Mouse (Mus musculus) midbrain, embryonic 12.5 days (tissue): ENCODE measurements around the gene Fsd1. TPM values are rescaled to one million over a fixed set of nuclear protein-coding genes. Genes with fewer than 3 reads are reported as not detected.

Source experiments
- ATAC-seq: fragments of 200-750 bp; cut with Nextera tagmentation; 2 replicates; pipeline ENCODE4 v1.8.0; 2017; ENCODE audit warnings: low read depth, moderate TSS enrichment, moderate library complexity; ENCODE audit not compliant: low FRiP score
- H3K27ac ChIP-seq: fragments of 300-500 bp; sonication (generic); replicated peaks from 2 replicates; pipeline ENCODE4 v1.5.1; 2016; ENCODE audit warnings: mild to moderate bottlenecking
- H3K27me3 ChIP-seq: fragments of 300-500 bp; sonication (generic); 2 replicates; pipeline ENCODE4 v1.6.1; 2016; ENCODE audit warnings: mild to moderate bottlenecking
- H3K36me3 ChIP-seq: fragments of 300-500 bp; sonication (generic); 2 replicates; pipeline ENCODE4 v1.6.1; 2016
- H3K4me1 ChIP-seq: fragments of 300-500 bp; sonication (generic); 2 replicates; pipeline ENCODE4 v1.6.1; 2016
- H3K4me2 ChIP-seq: fragments of 300-500 bp; sonication (generic); replicated peaks from 2 replicates; pipeline ENCODE4 v1.6.1; 2016; ENCODE audit warnings: mild to moderate bottlenecking, moderate library complexity
- H3K4me3 ChIP-seq: fragments of 300-500 bp; sonication (generic); 2 replicates; pipeline ENCODE4 v1.5.1; 2016; ENCODE audit warnings: mild to moderate bottlenecking
- H3K9ac ChIP-seq: fragments of 300-500 bp; sonication (generic); replicated peaks from 2 replicates; pipeline ENCODE4 v1.6.1; 2016; ENCODE audit warnings: mild to moderate bottlenecking, moderate library complexity
- H3K9me3 ChIP-seq: fragments of 300-500 bp; sonication (generic); 2 replicates; pipeline ENCODE4 v1.6.1; 2016; ENCODE audit warnings: mild to moderate bottlenecking
- WGBS: fragments of 180-500 bp; shearing (Covaris S2); methylation state at CpG from one replicate; pipeline ENCODE4 v1.1.7; 2016; 5-methylcytosine and 5-hydroxymethylcytosine counted together
- polyA plus RNA-seq: library from polyadenylated mRNA; unstranded; fragments of >200 nt; fragmentation: Nextera tagmentation; extraction: Ambion mirVana; gene quantifications from 2 replicates; pipeline ENCODE4 v1.2.1, GENCODE M21; 2016

Fsd1 gene
- polyA plus RNA-seq, 1 experiment from 2014 or later: 89.8 TPM

DNA sequence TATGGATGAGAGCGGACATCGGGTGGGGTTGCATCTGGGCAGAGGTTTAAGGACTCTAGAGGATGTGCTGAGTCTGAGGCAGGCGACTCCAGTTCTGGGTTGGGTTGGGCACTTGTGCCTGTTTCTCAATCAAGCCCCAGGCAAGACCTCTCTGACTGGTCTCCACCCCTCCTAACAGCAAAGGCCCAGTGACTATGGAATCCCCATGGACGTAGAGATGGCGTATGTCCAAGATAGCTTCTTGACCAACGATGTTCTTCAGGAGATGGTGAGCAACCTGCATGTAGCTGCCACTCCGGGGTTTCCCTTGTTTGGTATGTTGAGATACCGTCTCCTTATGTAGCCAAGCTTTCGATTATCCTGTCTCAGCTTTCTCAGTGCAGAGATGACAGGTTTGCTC is 29.0 kb downstream of the Fsd1 start:
- Histone ChIP-seq H3K27ac (no peak overlapping the region), H3K4me2 (no peak overlapping the region), H3K4me3 (no peak overlapping the region), H3K27me3 (no peaks in the 10 kb centered on the region), H3K4me1 (peaks cover 19% of the 10 kb centered on the region), H3K9me3 (no peaks in the 10 kb centered on the region), H3K9ac (no peak overlapping the region), H3K36me3 (peaks cover 93% of the 10 kb centered on the region)
- ATAC-seq: no peak
- WGBS: 98% methylated on average over 9 of the region's 9 CpGs

DNA sequence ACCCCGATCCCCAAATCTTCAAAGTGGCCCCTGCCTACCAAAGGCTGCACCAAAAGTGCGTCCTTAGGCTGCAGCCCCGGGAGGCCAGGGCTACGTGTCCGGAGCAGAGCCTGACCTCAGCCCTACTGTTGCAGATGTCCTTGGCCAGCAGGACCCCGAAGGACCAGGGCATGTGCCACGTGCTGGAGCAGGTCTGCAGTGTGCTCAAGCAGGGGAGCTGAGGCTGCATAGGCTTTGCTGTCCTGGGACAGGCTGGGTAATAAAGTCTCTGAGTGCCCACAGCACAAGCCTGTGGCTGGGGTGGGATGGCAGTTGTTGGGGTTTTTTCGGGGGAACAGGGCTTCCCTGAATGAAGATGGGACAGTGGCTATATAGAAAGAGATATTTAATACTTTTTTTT is 30.1 kb downstream of the Fsd1 start:
- WGBS: 87% methylated on average over 8 of the region's 8 CpGs
- no peak for ATAC-seq
- H3K36me3 ChIP-seq: peaks cover 83% of the 10 kb centered on the region

DNA sequence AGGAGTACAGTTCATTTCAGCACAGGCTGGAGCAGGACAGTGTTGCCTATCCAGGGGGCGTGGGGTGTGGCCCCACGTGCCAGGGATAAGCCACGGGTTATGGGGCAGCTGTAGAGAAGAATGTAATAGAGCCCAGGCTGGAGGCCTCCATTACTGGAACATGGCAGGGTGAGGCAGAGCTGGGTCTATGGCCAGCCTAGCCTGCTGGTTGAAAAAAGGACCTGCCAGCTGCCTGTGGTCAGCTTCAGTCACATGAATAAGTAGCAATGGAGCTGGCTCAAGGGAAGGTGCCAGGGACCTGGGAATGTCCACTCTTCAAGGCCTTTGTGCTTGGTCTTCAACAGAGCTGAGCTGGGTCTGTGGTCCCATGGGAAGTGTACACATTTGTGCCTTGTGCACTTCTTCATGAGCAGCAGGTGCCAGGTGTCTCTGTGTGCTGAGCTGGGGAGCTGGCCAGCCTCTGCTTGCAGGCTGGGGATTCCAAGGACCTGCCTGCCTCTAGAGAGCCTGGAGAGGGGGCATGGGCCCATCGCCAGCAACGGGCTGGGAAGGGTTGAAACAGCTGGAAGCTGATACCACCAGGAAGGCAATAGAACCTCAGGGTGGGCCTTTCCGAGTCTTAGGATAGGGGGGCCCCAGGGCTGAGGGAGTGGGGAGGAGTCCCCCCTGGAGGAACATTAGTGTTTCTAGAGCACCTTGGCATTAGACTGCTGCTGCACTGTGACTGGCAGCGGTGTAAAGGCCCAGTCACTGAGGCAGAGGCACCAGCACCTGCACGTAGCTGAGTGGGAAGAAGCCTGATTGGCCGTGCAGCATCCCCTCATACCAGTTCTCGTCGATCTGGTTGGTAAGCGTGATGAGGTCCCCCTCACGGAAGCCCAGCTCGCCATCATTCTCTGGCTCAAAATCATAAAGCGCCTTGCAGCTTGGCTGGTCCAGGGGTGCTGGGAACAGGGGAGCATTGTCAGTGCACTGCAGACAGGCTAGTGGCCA is 30.8 kb downstream of the Fsd1 start:
- H3K36me3 ChIP-seq: peaks cover 76% of the 10 kb centered on the region
- peaks cover 1% of the 10 kb centered on the region for H3K4me1 ChIP-seq
- WGBS: 88% methylated on average over 15 of the region's 15 CpGs
- no peak for ATAC-seq
- H3K4me3 ChIP-seq: no peak overlapping the region
- no peak overlapping the region for H3K9ac ChIP-seq
- 0 out of 2 replicates have a peak overlapping the region, but pooled peaks have one; percentile 46 for H3K27ac ChIP-seq
- H3K27me3 ChIP-seq: no peaks in the 10 kb centered on the region
- H3K9me3 ChIP-seq: no peaks in the 10 kb centered on the region
- H3K4me2 ChIP-seq: no peak overlapping the region

More for the DNA sequence above, 30.1 kb downstream of the Fsd1 start:
- Histone ChIP-seq H3K4me1 (peaks cover 8% of the 10 kb centered on the region), H3K27me3 (no peaks in the 10 kb centered on the region), H3K4me3 (no peak overlapping the region), H3K4me2 (no peak overlapping the region), H3K9me3 (no peaks in the 10 kb centered on the region), H3K9ac (no peak overlapping the region), H3K27ac (no peak overlapping the region)

DNA sequence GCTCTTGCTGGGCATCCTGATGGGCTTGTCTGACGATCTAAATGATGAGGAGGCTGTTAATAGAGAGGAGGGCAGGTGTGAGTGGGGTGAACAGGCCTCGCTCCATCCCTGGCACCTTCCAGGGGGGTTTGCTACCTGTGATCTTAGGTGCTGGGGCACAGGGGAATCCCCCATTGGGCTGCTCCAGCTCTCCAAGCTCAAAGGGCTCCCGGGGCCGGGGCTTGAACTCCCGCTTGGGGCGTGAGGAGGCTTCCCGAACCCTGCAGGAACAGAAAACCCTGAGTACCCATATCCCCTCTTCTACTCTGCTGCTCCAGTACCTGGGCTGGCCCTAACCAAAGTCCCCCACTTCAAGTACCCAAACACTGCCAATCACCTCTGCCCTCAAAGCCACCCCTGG is 31.5 kb downstream of the Fsd1 start:
- 87% methylated on average over 7 of the region's 7 CpGs for WGBS
- peaks cover 72% of the 10 kb centered on the region for H3K36me3 ChIP-seq
- no peaks in the 10 kb centered on the region for H3K27me3 ChIP-seq
- H3K9ac ChIP-seq: no peak overlapping the region
- H3K4me3 ChIP-seq: no peak overlapping the region
- H3K27ac ChIP-seq: 0 out of 2 replicates have a peak overlapping the region, but pooled peaks have one; percentile 10
- no peak overlapping the region for H3K4me2 ChIP-seq
- H3K9me3 ChIP-seq: no peaks in the 10 kb centered on the region
- ATAC-seq: no peak
- peaks cover 7% of the 10 kb centered on the region; the same call in 1 of the 2 replicates for H3K4me1 ChIP-seq

DNA sequence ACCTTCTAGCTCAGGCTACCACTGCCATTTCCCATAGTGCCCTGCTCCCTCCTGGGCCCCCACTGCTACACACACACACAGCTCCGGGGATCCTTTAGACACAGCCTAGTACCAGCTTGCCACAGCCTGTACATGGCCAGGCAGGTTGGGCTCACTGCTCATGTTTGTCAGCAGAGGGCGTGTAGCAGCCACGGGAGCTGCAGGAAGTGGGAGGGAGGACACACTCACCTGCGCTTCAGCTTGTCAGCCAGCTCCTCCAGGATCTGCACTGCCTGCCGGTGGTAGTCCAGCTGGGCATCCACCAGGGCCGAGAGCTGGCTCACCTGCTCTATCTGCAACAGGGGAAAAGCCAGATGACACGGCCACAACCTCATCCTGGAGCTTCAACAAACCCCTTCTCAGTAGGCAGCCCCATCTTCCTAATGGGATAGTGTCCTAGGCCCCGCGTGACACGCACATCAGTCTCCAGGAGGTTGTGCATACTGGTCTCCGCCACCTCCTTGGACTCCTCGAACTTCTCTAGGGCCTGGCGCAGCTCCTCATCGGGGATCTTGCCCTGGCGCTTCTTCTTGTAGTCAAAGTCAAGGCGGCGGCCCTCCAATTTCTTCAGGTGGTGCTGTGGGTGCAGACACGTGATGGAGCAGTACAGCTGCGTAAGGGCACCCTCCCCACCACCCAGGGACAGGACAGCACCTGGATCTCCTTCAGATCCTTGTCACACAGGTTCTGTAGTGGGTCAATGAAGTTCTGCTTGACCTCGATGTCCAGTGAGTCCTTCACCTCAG is 32.2 kb downstream of the Fsd1 start:
- Histone ChIP-seq H3K9me3 (no peaks in the 10 kb centered on the region), H3K36me3 (peaks cover 67% of the 10 kb centered on the region), H3K4me2 (no peak overlapping the region), H3K4me1 (peaks cover 10% of the 10 kb centered on the region; the same call in 1 of the 2 replicates), H3K9ac (no peak overlapping the region), H3K27me3 (no peaks in the 10 kb centered on the region), H3K27ac (0 out of 2 replicates have a peak overlapping the region, but pooled peaks have one; percentile 10), H3K4me3 (no peak overlapping the region)
- 80% methylated on average over 20 of the region's 20 CpGs for WGBS
- no peak for ATAC-seq

DNA sequence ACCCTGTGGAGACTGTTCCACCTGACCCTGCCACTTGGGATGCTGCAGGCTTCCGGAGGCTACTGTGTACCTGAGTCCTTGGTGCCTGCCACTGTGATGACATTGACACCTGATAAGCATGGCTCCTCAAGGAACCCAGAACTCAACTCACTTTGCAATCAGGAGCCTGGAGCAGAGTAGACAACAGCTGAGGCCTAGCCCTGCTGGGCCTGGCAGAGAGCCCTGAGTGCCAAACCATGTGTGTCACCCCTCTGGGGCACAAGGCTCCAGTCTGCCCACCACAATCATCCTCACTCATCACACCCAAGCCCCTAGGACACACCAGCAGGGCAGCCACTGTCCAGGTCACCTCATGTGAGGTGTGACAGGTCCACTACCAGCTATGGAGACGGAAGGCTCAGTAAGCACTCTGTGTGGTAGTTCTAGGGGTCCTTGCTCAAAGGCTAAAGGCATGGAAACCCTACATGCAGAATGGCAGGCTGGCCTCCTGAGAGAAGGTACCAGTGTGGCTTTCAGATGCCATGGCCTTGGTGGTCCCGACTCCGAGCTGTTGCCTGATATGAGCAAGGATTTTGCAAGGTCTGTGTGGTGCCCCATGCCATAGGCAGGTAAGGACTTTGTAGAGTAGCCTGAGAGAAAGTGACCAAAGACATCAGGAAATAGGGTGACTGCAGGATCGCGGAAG is 34.2 kb downstream of the Fsd1 start:
- H3K4me2 ChIP-seq: no peak overlapping the region
- H3K9ac ChIP-seq: no peak overlapping the region
- H3K4me1 ChIP-seq: peaks cover 10% of the 10 kb centered on the region; the same call in 1 of the 2 replicates
- no peaks in the 10 kb centered on the region for H3K9me3 ChIP-seq
- 0 out of 2 replicates have a peak overlapping the region, but pooled peaks have one; percentile 8 for H3K27ac ChIP-seq
- 95% methylated on average over 6 of the region's 6 CpGs for WGBS
- H3K36me3 ChIP-seq: peaks cover 52% of the 10 kb centered on the region
- no peak for ATAC-seq
- no peaks in the 10 kb centered on the region for H3K27me3 ChIP-seq
- H3K4me3 ChIP-seq: no peak overlapping the region

DNA sequence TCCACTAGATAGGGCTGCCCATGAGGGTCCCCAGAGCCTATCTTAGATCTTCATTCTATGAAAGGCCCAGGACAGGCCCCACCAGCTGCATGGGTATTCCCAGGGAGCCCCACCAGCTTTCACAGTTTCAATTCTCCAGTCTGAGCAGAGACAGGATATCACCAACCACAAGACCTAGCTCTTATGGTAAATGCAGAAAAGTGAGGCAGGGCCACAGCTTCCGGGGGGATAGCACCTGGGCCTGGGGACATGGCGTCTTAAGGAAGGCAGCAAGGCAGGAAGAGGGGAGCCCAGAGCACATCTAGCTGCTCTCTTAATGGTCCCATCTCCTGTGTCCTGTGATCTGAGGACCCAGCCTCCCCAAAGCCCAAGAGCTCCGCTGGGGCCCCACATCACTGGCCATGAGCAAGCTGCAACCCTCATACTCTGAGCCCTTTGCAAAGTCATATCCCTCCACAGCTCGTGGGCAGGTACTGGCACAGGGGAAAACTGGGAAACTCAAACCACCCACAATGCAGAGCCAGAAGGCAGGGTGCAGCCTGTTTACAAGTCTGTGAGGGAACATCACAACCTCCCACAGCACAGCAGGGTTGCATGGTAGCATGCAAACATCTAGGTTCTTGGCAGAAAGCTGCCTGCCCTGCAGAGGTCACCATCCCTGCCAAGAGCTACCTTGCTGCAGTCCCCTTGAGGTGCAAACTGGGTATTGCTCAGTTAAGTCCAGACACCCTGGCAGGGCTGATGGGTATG is 35.0 kb downstream of the Fsd1 start:
- no peak overlapping the region for H3K9ac ChIP-seq
- WGBS: 83% methylated on average over 4 of the region's 4 CpGs
- peaks cover 10% of the 10 kb centered on the region; the same call in 1 of the 2 replicates for H3K4me1 ChIP-seq
- H3K27ac ChIP-seq: peak overlapping the region; percentile 54; the same call in 1 of the 2 replicates
- H3K4me2 ChIP-seq: no peak overlapping the region
- H3K9me3 ChIP-seq: no peaks in the 10 kb centered on the region
- peaks cover 44% of the 10 kb centered on the region for H3K36me3 ChIP-seq
- H3K4me3 ChIP-seq: no peak overlapping the region
- ATAC-seq: no peak
- no peaks in the 10 kb centered on the region for H3K27me3 ChIP-seq

DNA sequence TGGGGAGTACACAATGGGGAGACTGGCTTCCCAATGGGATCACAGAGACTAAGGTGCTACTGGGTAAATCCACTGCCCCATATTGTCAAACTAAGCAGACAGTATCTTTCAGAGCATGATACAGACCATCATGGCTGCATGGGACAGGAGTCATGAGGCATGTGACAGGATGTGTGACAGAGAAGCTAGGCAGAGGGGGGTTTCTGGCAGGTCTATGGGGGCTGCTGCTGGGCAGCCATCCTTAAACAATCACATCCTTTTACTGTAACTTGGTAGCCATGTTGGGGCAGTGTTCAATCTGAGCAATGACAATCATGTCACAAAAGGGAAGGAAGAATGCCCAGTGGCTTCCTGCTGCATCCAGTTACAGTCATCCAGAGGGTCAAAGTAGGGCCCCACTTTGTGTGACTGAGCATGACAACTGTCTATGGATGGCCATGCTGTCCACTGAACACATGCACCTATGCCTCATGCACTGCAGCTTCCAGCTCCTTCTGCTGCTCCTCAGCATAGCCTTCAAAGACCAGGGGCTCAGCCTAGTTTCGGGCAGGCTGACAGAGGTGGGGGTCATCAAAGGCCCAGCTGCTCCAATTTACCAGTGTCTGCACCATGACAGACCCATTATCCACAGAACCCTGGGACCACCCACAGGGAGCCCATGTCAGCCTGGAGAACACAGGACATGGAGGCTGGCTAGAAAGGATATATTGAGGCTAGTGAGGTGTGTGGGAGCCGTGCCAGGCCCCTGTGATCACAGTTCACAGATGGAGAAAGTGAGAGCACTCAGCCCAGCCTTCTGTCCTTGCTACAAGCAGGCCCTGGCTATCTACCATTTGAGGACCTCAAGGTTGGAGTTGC is 36.1 kb downstream of the Fsd1 start:
- Histone ChIP-seq H3K4me2 (no peak overlapping the region), H3K27ac (peak overlapping the region; percentile 44), H3K9ac (no peak overlapping the region), H3K36me3 (peaks cover 37% of the 10 kb centered on the region), H3K4me3 (no peak overlapping the region), H3K4me1 (peaks cover 10% of the 10 kb centered on the region; the same call in 1 of the 2 replicates), H3K9me3 (no peaks in the 10 kb centered on the region), H3K27me3 (no peaks in the 10 kb centered on the region)
- no peak for ATAC-seq
- 62% methylated on average over 2 of the region's 2 CpGs for WGBS

DNA sequence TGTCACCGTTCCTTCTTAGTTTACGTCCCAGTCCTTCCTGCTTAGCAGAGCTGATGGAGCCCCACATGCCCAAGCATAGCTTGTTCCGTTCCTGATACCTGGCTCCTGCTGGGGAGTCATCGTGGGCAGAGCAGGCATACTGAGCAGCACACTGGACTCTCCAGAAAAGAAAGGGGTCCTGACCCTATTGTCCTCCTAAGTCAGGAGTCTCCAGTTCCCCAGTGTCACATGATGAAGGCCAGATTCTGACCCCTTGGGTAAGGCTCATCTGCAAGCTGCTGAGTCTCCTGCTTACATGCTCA is 36.6 kb downstream of the Fsd1 start:
- no peak overlapping the region for H3K4me2 ChIP-seq
- no peak for ATAC-seq
- 82% methylated on average over 4 of the region's 4 CpGs for WGBS
- no peak overlapping the region for H3K4me3 ChIP-seq
- no peaks in the 10 kb centered on the region for H3K9me3 ChIP-seq
- no peaks in the 10 kb centered on the region for H3K27me3 ChIP-seq
- H3K36me3 ChIP-seq: peaks cover 31% of the 10 kb centered on the region
- H3K4me1 ChIP-seq: peaks cover 10% of the 10 kb centered on the region; the same call in 1 of the 2 replicates
- no peak overlapping the region for H3K9ac ChIP-seq
- peak overlapping the region; percentile 44; the same call in 1 of the 2 replicates for H3K27ac ChIP-seq

DNA sequence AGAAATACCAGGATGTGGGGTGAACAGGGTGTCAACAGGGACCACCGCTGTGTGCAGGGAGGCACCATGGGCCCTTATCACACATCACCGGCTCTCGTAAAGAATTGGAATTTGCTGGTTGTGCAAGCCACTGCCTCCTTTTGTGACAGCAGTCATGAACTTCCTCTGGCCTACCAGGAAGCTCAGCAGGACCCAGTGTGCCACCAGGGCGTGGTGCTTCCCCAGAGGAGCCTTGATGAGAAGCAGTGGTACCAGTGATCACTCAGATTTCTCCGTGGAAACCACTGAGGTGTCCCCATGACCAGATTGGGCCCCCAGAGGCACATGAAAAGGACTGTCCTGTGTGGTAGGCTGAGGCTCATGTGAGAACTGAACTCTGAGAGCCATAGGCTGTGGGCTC is 37.1 kb downstream of the Fsd1 start:
- H3K27me3 ChIP-seq: no peaks in the 10 kb centered on the region
- no peaks in the 10 kb centered on the region for H3K9me3 ChIP-seq
- H3K36me3 ChIP-seq: peaks cover 27% of the 10 kb centered on the region
- H3K9ac ChIP-seq: no peak overlapping the region
- no peak overlapping the region for H3K4me2 ChIP-seq
- H3K4me3 ChIP-seq: no peak overlapping the region
- peaks cover 10% of the 10 kb centered on the region; the same call in 1 of the 2 replicates for H3K4me1 ChIP-seq
- no peak overlapping the region for H3K27ac ChIP-seq
- WGBS: 88% methylated on average over 5 of the region's 5 CpGs
- no peak for ATAC-seq
